24 mouse cellular contexts compared by ENCODE assay signal in the genomic region with DNA sequence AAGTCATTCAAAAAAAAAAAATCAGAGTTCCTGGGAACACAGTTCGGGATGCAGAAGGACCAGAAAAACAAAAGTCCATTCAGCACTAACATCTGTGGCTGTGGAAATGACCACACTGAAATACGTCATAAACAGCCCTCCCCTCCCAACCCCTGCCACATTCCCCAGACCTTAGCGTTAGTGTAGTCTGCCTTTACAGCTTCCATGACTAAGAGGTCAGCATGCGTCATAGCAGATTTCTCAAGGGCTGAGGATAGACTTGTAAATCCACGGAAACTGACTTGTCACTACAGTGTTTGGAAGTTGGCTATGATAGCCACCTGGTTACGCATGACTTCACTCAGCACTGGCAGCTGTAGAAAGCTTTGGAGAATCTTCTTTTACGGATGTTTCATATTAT. TPM values are rescaled to one million over a fixed set of nuclear protein-coding genes. Genes with fewer than 3 reads are reported as not detected.
A peak's percentile ranks its signal among the peaks of the same experiment; 100 is the strongest.
DNase-seq lines count a peak whose midpoint lies in the region; ATAC-seq lines count a peak whose summit lies in the region.
"Had no signal": no experiment of that assay in that cellular context is flagged by ENCODE, and none has a peak within 500 bp of the region (broad histone marks: within the 10 kb centered on the region; RNA-seq: fewer than 3 reads in every experiment).

No protein-coding gene starts in this region.

- H3K27ac ChIP-seq in heart, embryonic 13.5 days (replicated peaks): peak overlapping the region; percentile 75
- H3K27ac ChIP-seq in embryonic facial prominence, embryonic 10.5 days (replicated peaks): no peak overlapping the region
- H3K27ac ChIP-seq in kidney, embryonic 16.5 days (ENCODE audit: low read length): no peak overlapping the region
- H3K27ac ChIP-seq: hindbrain, postnatal 0 days; left cerebral cortex, adult 2 months; liver, embryonic 12.5 days; stomach, embryonic 15.5 days had no signal

- H3K9ac ChIP-seq in heart, embryonic 13.5 days: peak overlapping the region; percentile 65
- no peak overlapping the region for H3K9ac ChIP-seq in kidney, embryonic 16.5 days (replicated peaks; ENCODE audit: low read length)
- H3K9ac ChIP-seq: liver, embryonic 12.5 days; stomach, embryonic 15.5 days had no signal

- H3K36me3 ChIP-seq in heart, embryonic 13.5 days: no peaks in the 10 kb centered on the region
- no peaks in the 10 kb centered on the region for H3K36me3 ChIP-seq in embryonic facial prominence, embryonic 10.5 days (replicated peaks)
- no peaks in the 10 kb centered on the region for H3K36me3 ChIP-seq in kidney, embryonic 16.5 days (ENCODE audit: insufficient read depth, low read length)
- H3K36me3 ChIP-seq: liver, embryonic 12.5 days; stomach, embryonic 15.5 days had no signal

- no peaks in the 10 kb centered on the region for H3K9me3 ChIP-seq in heart, embryonic 13.5 days
- H3K9me3 ChIP-seq in embryonic facial prominence, embryonic 10.5 days: no peaks in the 10 kb centered on the region
- no peaks in the 10 kb centered on the region for H3K9me3 ChIP-seq in kidney, embryonic 16.5 days (ENCODE audit: low read length)
- H3K9me3 ChIP-seq: liver, embryonic 12.5 days; stomach, embryonic 15.5 days had no signal

- intact Hi-C loops in heart, postnatal 10 days (cut with DNase I): no loop called here

- ATAC-seq in heart, embryonic 13.5 days (ENCODE audit: extremely low read depth, insufficient number of reproducible peaks, low FRiP score, low TSS enrichment): no peak
- no peak for ATAC-seq in kidney, embryonic 16.5 days (ENCODE audit: low FRiP score, low TSS enrichment)
- ATAC-seq: forebrain, embryonic 14.5 days; hindbrain, postnatal 0 days; liver, embryonic 12.5 days had no signal

- H3K4me2 ChIP-seq in heart, embryonic 13.5 days: peak overlapping the region; percentile 74
- no peak overlapping the region for H3K4me2 ChIP-seq in kidney, embryonic 16.5 days (replicated peaks; ENCODE audit: low read depth, low read length)
- H3K4me2 ChIP-seq: liver, embryonic 12.5 days; stomach, embryonic 15.5 days had no signal

- DNase-seq in adrenal gland, adult 2 months: peak; percentile 47
- DNase-seq in adrenal gland, postnatal 4 days (ENCODE audit: low spot score in 2 of 2): no peak
- DNase-seq in heart, postnatal 10 days: no peak
- peak; percentile 73 for DNase-seq in 3134 (ENCODE audit: extremely low read depth, insufficient read length, low spot score)
- DNase-seq in adrenal gland, postnatal 36 days: peak; percentile 42 to 44
- DNase-seq in embryonic facial prominence, embryonic 10.5 days (ENCODE audit: low spot score): no peak
- DNase-seq: cerebellum, adult 18-20 months; cerebellum, postnatal 36 days; kidney, adult 18-20 months; kidney, postnatal 25 days; lung, postnatal 14 days; thymus, adult 2 months had no signal

- peaks cover 46% of the 10 kb centered on the region for H3K4me1 ChIP-seq in heart, embryonic 13.5 days
- peaks cover 11% of the 10 kb centered on the region for H3K4me1 ChIP-seq in embryonic facial prominence, embryonic 10.5 days
- no peaks in the 10 kb centered on the region for H3K4me1 ChIP-seq in kidney, embryonic 16.5 days (ENCODE audit: insufficient read depth, low read length)
- H3K4me1 ChIP-seq: liver, embryonic 12.5 days; stomach, embryonic 15.5 days had no signal

- H3K4me3 ChIP-seq in heart, embryonic 13.5 days: peak overlapping the region; percentile 38
- no peak overlapping the region for H3K4me3 ChIP-seq in embryonic facial prominence, embryonic 10.5 days
- no peak overlapping the region for H3K4me3 ChIP-seq in kidney, embryonic 16.5 days (ENCODE audit: low read length)
- H3K4me3 ChIP-seq: left cerebral cortex, adult 2 months; liver, embryonic 12.5 days; stomach, embryonic 15.5 days had no signal

- 30% methylated on average over 7 of the region's 7 CpGs for WGBS in heart, embryonic 13.5 days
- WGBS in embryonic facial prominence, embryonic 10.5 days: 68% methylated on average over 7 of the region's 7 CpGs
- 52% methylated on average over 7 of the region's 7 CpGs for WGBS in kidney, embryonic 16.5 days

- no peaks in the 10 kb centered on the region for H3K27me3 ChIP-seq in heart, embryonic 13.5 days (replicated peaks)
- H3K27me3 ChIP-seq in embryonic facial prominence, embryonic 10.5 days (replicated peaks; ENCODE audit: low read depth, poor library complexity, severe bottlenecking): no peaks in the 10 kb centered on the region
- H3K27me3 ChIP-seq in kidney, embryonic 16.5 days (ENCODE audit: insufficient read depth, low read length): no peaks in the 10 kb centered on the region
- H3K27me3 ChIP-seq: CH12.LX; liver, embryonic 12.5 days; stomach, embryonic 15.5 days had no signal

RNA-seq across cellular contexts. Expression of gene Mlip, which starts 8.5 kb away (rescaled TPM):
- total RNA-seq in adrenal gland, adult 2 months (2021): 1 to 10 TPM in 1 of 2 experiments, under 1 TPM in 1; 0.84 to 2.3 TPM
- polyA plus RNA-seq in adrenal gland, adult 2 months (2012; rRNA removed): not detected in 2 replicates
- 1 to 10 TPM; 2.4 to 3.8 TPM for total RNA-seq in adrenal gland, postnatal 4 days (2021)
- 72.2 and 81.4 TPM in 2 replicates for polyA plus RNA-seq in heart, embryonic 13.5 days (2015; fragmentation: Nextera tagmentation; extraction: Ambion mirVana)
- 100 to 1,000 TPM; 154 TPM for total RNA-seq in heart, postnatal 10 days (2021)
- total RNA-seq in adrenal gland, postnatal 36 days (2021): 1 to 10 TPM in 1 of 2 experiments, under 1 TPM in 1; 0.63 to 1.6 TPM
- polyA plus RNA-seq in embryonic facial prominence, embryonic 10.5 days (2016; fragmentation: Nextera tagmentation; extraction: Ambion mirVana): 0.29 TPM in 2 replicates
- polyA plus RNA-seq in kidney, embryonic 16.5 days (2015; fragmentation: Nextera tagmentation; extraction: Ambion mirVana): 0.31 and 0.41 TPM in 2 replicates
- total RNA-seq: CH12.LX; granulocyte monocyte progenitor cell, adult 5-6 weeks; megakaryocyte-erythroid progenitor cell, adult 5-6 weeks had no signal
- polyA plus RNA-seq: liver, embryonic 12.5 days; neural tube, embryonic 11.5 days; spleen, adult 2 months had no signal

Comparison
In these comparisons a context has a peak if more than half of its experiments do, and no peak if none do; other contexts are left out.
1. DNase-seq: peak in adrenal gland, adult 2 months (single experiment), 3134 (single experiment) and adrenal gland, postnatal 36 days (2 of 2); none in adrenal gland, postnatal 4 days (0 of 2), heart, postnatal 10 days (0 of 2) and embryonic facial prominence, embryonic 10.5 days (single experiment).
2. RNA of gene Mlip, which starts 8.5 kb away (total RNA-seq): 154 TPM in heart, postnatal 10 days; 2.4 to 3.8 TPM in adrenal gland, postnatal 4 days, 0.84 to 2.3 TPM in adrenal gland, adult 2 months and 0.63 to 1.6 TPM in adrenal gland, postnatal 36 days; every median in the first group is over 10 times any median in the second.